ENCODE assay signal across 12 mouse cellular contexts in genomic region chr5:140333631-140334030, GRCm38 (mm10). TPM values are rescaled to one million over a fixed set of nuclear protein-coding genes. Genes with fewer than 3 reads are reported as not detected.
DNase-seq lines count a peak whose midpoint lies in the region; ATAC-seq and TF ChIP-seq lines count a peak whose summit lies in the region.
"Had no signal": no experiment of that assay in that cellular context is flagged by ENCODE, and none has a peak within 500 bp of the region (broad histone marks: within the 10 kb centered on the region; RNA-seq: fewer than 3 reads in every experiment).

No protein-coding gene starts in this region.

- peaks cover 23% of the 10 kb centered on the region for H3K36me3 ChIP-seq in kidney, embryonic 16.5 days (ENCODE audit: insufficient read depth, low read length)
- peaks cover 26 to 66% of the 10 kb centered on the region in 2 experiments for H3K36me3 ChIP-seq in CH12.LX (replicated peaks in 1 of 2; ENCODE audit: control insufficient read depth in 1 of 2, insufficient read depth in 1 of 2, low read length in 1 of 2)

- peak; percentile 41 for TF ChIP-seq RAD21 in CH12.LX (IDR thresholded peaks at IDR 0.05; ENCODE audit: low read depth, low read length)

- dilution Hi-C loops in CH12.LX (cut with MboI; ENCODE audit: extremely low pct_ligation_motif_present, extremely low pct_unique_long_range_greater_than_20kb, low sequenced_read_pairs) = no loop called here

- ATAC-seq in kidney, embryonic 16.5 days (ENCODE audit: low FRiP score, low TSS enrichment) = no peak

- TF ChIP-seq POLR2A in CH12.LX (IDR thresholded peaks at IDR 0.05; ENCODE audit: low read depth, low read length) = no peak
- no peak for TF ChIP-seq POLR2A in cerebellum, adult 2 months (IDR thresholded peaks at IDR 0.05; ENCODE audit: borderline replicate concordance, insufficient read depth, low read length)

- H3K27ac ChIP-seq in kidney, embryonic 16.5 days (ENCODE audit: low read length) = no peak overlapping the region
- H3K27ac ChIP-seq in CH12.LX (ENCODE audit: insufficient read depth, low read depth) = no peak overlapping the region
- H3K27ac ChIP-seq in cerebellum, adult 2 months (ENCODE audit: insufficient read depth, low read length) = no peak overlapping the region
- H3K27ac ChIP-seq: hindbrain, embryonic 14.5 days; limb, embryonic 12.5 days; neural tube, embryonic 13.5 days; stomach, embryonic 15.5 days had no signal

- no peaks in the 10 kb centered on the region for H3K79me2 ChIP-seq in CH12.LX (replicated peaks; ENCODE audit: control insufficient read depth, extremely low read depth, insufficient read depth, poor library complexity, severe bottlenecking)

- peaks cover 19% of the 10 kb centered on the region for H3K4me1 ChIP-seq in kidney, embryonic 16.5 days (ENCODE audit: insufficient read depth, low read length)
- H3K4me1 ChIP-seq in CH12.LX (ENCODE audit: control insufficient read depth in 1 of 2, insufficient read depth in 2 of 2) = peaks cover 8 to 23% of the 10 kb centered on the region in 2 experiments
- H3K4me1 ChIP-seq in cerebellum, adult 2 months (ENCODE audit: control insufficient read depth, insufficient read depth, low read length) = peaks cover 5% of the 10 kb centered on the region; the same call in 1 of the 2 replicates

- peaks cover 2% of the 10 kb centered on the region; the same call in 1 of the 2 replicates for H3K9me3 ChIP-seq in kidney, embryonic 16.5 days (ENCODE audit: low read length)
- H3K9me3 ChIP-seq in CH12.LX (replicated peaks; ENCODE audit: low read length) = peaks cover 3% of the 10 kb centered on the region
- H3K9me3 ChIP-seq: neural tube, embryonic 13.5 days; stomach, embryonic 15.5 days had no signal

- no peaks in the 10 kb centered on the region for H3K27me3 ChIP-seq in kidney, embryonic 16.5 days (ENCODE audit: insufficient read depth, low read length)
- no peaks in the 10 kb centered on the region for H3K27me3 ChIP-seq in CH12.LX (replicated peaks)
- H3K27me3 ChIP-seq in cerebellum, adult 2 months (ENCODE audit: control insufficient read depth, insufficient read depth, low read length) = no peaks in the 10 kb centered on the region
- H3K27me3 ChIP-seq: limb, embryonic 12.5 days; neural tube, embryonic 13.5 days; stomach, embryonic 15.5 days had no signal

- no peak overlapping the region for H3K4me3 ChIP-seq in kidney, embryonic 16.5 days (ENCODE audit: low read length)
- H3K4me3 ChIP-seq in CH12.LX (replicated peaks in 1 of 3; ENCODE audit: low read depth in 2 of 3, low read length in 2 of 3, poor library complexity in 1 of 3) = no peak overlapping the region
- no peak overlapping the region for H3K4me3 ChIP-seq in cerebellum, adult 2 months (replicated peaks; ENCODE audit: insufficient read depth, low read depth, low read length)
- H3K4me3 ChIP-seq: limb, embryonic 12.5 days; neural tube, embryonic 13.5 days; stomach, embryonic 15.5 days had no signal

- no peak overlapping the region for H3K4me2 ChIP-seq in kidney, embryonic 16.5 days (replicated peaks; ENCODE audit: low read depth, low read length)
- no peak overlapping the region for H3K4me2 ChIP-seq in CH12.LX (ENCODE audit: insufficient read depth, low read depth, poor library complexity, severe bottlenecking)
- H3K4me2 ChIP-seq: hindbrain, embryonic 14.5 days; neural tube, embryonic 13.5 days; stomach, embryonic 15.5 days had no signal

- peak; percentile 39 for DNase-seq in kidney, postnatal 10 days
- DNase-seq in CH12.LX (ENCODE audit: extremely low read depth) = peak; percentile 69
- DNase-seq in ZHBTc4 (ENCODE audit: low read depth, low spot score) = peak; percentile 74
- DNase-seq in lung, postnatal 36 days = peak; percentile 32
- DNase-seq in cerebellum, adult 2 months = no peak
- DNase-seq in adrenal gland, adult 8-10 months = no peak
- no peak for DNase-seq in adipocyte (ENCODE audit: low spot score)

- TF ChIP-seq CTCF in CH12.LX (conservative IDR thresholded peaks at IDR 0.05 in 1 of 2, IDR thresholded peaks at IDR 0.05 in 1 of 2; ENCODE audit: low read depth in 2 of 2, low read length in 2 of 2) = peak in 1 of 2 experiments; percentile 78; a peak in 2 of 4 replicates
- TF ChIP-seq CTCF in cerebellum, adult 2 months (IDR thresholded peaks at IDR 0.05; ENCODE audit: borderline replicate concordance, insufficient read depth, low read depth, low read length) = no peak

- WGBS in kidney, embryonic 16.5 days = 40% methylated on average over 2 of the region's 2 CpGs
- 27% methylated on average over 2 of the region's 2 CpGs for WGBS in cerebellum, adult 2 months

- H3K9ac ChIP-seq in kidney, embryonic 16.5 days (replicated peaks; ENCODE audit: low read length) = no peak overlapping the region
- H3K9ac ChIP-seq in CH12.LX (ENCODE audit: insufficient read depth, low read depth) = no peak overlapping the region
- H3K9ac ChIP-seq: hindbrain, embryonic 14.5 days; limb, embryonic 12.5 days; neural tube, embryonic 13.5 days; stomach, embryonic 15.5 days had no signal

- in situ Hi-C loops in CH12.LX (cut with MboI; ENCODE audit: low pct_ligation_motif_present, low pct_unique_long_range_greater_than_20kb, low sequenced_read_pairs) = no loop called here

- TF ChIP-seq EP300 in CH12.LX (IDR thresholded peaks at IDR 0.05; ENCODE audit: low read length) = no peak

TF ChIP-seq in CH12.LX, 34 proteins besides CTCF, POLR2A, EP300 and RAD21:
- peak; percentile 91 for TF ChIP-seq MYC (IDR thresholded peaks at IDR 0.05; ENCODE audit: low read depth, low read length)
- peak; percentile 52 for TF ChIP-seq SMC3 (IDR thresholded peaks at IDR 0.05; ENCODE audit: low read depth, low read length)
- no peak for TF ChIP-seq SIN3A (IDR thresholded peaks at IDR 0.05; ENCODE audit: low read length)
- no peak for TF ChIP-seq ZKSCAN1 (IDR thresholded peaks at IDR 0.05; ENCODE audit: borderline replicate concordance, low read depth, low read length)
- 0 out of 2 replicates have a peak, but pooled peaks have one; percentile 4 for TF ChIP-seq ZC3H11A (IDR thresholded peaks at IDR 0.05; ENCODE audit: low read depth, low read length)
- no peak for TF ChIP-seq TCF12 (IDR thresholded peaks at IDR 0.05; ENCODE audit: low read depth, low read length)
- 0 out of 2 replicates have a peak, but pooled peaks have one; percentile 38 for TF ChIP-seq MAX (IDR thresholded peaks at IDR 0.05; ENCODE audit: low read length)
TF ChIP-seq in CH12.LX: peak in this region for 4.

RNA-seq across cellular contexts. Expression of gene Mrm2, which starts 1.9 kb away (rescaled TPM):
- polyA plus RNA-seq in kidney, embryonic 16.5 days (2015; fragmentation: Nextera tagmentation; extraction: Ambion mirVana) = 22.0 and 23.9 TPM in 2 replicates
- total RNA-seq in CH12.LX (2012; rRNA removed) = 11.2 and 12.8 TPM in 2 replicates
- 14.6 and 17.3 TPM in 2 replicates for total RNA-seq in CH12.LX (2014; rRNA removed)
- 13.6 and 16.3 TPM in 2 replicates for polyA plus RNA-seq in CH12.LX (2012; ENCODE audit: insufficient read length, low read depth)
- 14.2 and 17.7 TPM in 2 replicates for polyA plus RNA-seq in cerebellum, adult 2 months (2012; rRNA removed)
- total RNA-seq in adrenal gland, adult 8-10 months (2022) = 10 to 100 TPM; 18.8 to 22.4 (median 21.2) TPM

RNA-seq across cellular contexts. Expression of gene Nudt1, which starts 12.2 kb away (rescaled TPM):
- polyA plus RNA-seq in kidney, embryonic 16.5 days (2015; fragmentation: Nextera tagmentation; extraction: Ambion mirVana) = 55.2 and 58.1 TPM in 2 replicates
- total RNA-seq in CH12.LX (2012; rRNA removed) (69.4 and 90.1 TPM in 2 replicates), CH12.LX (2014; rRNA removed) (73.7 and 74.6 TPM in 2 replicates)
- 75.2 and 80.5 TPM in 2 replicates for polyA plus RNA-seq in CH12.LX (2012; ENCODE audit: insufficient read length, low read depth)
- 10.0 and 11.5 TPM in 2 replicates for polyA plus RNA-seq in cerebellum, adult 2 months (2012; rRNA removed)
- 10 to 100 TPM; 16.3 to 25.3 (median 22.0) TPM for total RNA-seq in adrenal gland, adult 8-10 months (2022)

RNA-seq across cellular contexts. Expression of gene Mad1l1, which starts 12.3 kb away (rescaled TPM):
- polyA plus RNA-seq in kidney, embryonic 16.5 days (2015; fragmentation: Nextera tagmentation; extraction: Ambion mirVana) = 51.6 and 52.4 TPM in 2 replicates
- total RNA-seq in CH12.LX (2012; rRNA removed) (28.9 and 35.8 TPM in 2 replicates), CH12.LX (2014; rRNA removed) (24.8 and 28.0 TPM in 2 replicates)
- polyA plus RNA-seq in CH12.LX (2012; ENCODE audit: insufficient read length, low read depth) = 45.6 and 53.5 TPM in 2 replicates
- polyA plus RNA-seq in cerebellum, adult 2 months (2012; rRNA removed) = 25.3 and 25.5 TPM in 2 replicates
- total RNA-seq in adrenal gland, adult 8-10 months (2022) = 10 to 100 TPM; 16.3 to 28.0 (median 21.1) TPM

RNA-seq across cellular contexts. Expression of gene Snx8, which starts 55.4 kb away (rescaled TPM):
- 31.9 and 32.4 TPM in 2 replicates for polyA plus RNA-seq in kidney, embryonic 16.5 days (2015; fragmentation: Nextera tagmentation; extraction: Ambion mirVana)
- total RNA-seq in CH12.LX (2012; rRNA removed) (20.8 and 26.0 TPM in 2 replicates), CH12.LX (2014; rRNA removed) (33.0 and 34.6 TPM in 2 replicates)
- polyA plus RNA-seq in CH12.LX (2012; ENCODE audit: insufficient read length, low read depth) = 42.2 and 42.4 TPM in 2 replicates
- polyA plus RNA-seq in cerebellum, adult 2 months (2012; rRNA removed) = 15.2 and 15.4 TPM in 2 replicates
- total RNA-seq in adrenal gland, adult 8-10 months (2022) = 10 to 100 TPM; 14.8 to 21.0 (median 18.5) TPM

Comparison
In these comparisons a context has a peak if more than half of its experiments do, and no peak if none do; other contexts are left out.
1. DNase-seq: peak in kidney, postnatal 10 days (single experiment), CH12.LX (single experiment), ZHBTc4 (single experiment) and lung, postnatal 36 days (single experiment); none in cerebellum, adult 2 months (0 of 2), adrenal gland, adult 8-10 months (single experiment) and adipocyte (single experiment).